Mouse (Mus musculus): ENCODE data around the gene Fibp. TPM values are rescaled to one million over a fixed set of nuclear protein-coding genes. Genes with fewer than 3 reads are reported as not detected.

Gene Fibp
- polyA plus RNA-seq, 1 experiment, result 99.5 TPM

- no peak for TF ChIP-seq POLR2A (IDR thresholded peaks at IDR 0.05; ENCODE audit: low read depth, low read length)
- no peak for TF ChIP-seq CTCF (conservative IDR thresholded peaks at IDR 0.05; ENCODE audit: insufficient read depth, insufficient read length, low read depth, low read length)
- no peak overlapping the region for H3K4me3 ChIP-seq (ENCODE audit: insufficient read depth, low read depth, low read length)
- no peaks in the 10 kb centered on the region for H3K36me3 ChIP-seq (ENCODE audit: control insufficient read depth, insufficient read depth, low read length)
- DNase-seq, result no peak
- no peak overlapping the region for H3K27ac ChIP-seq (ENCODE audit: insufficient read depth, low read depth, low read length)
- H3K27me3 ChIP-seq (replicated peaks; ENCODE audit: control insufficient read depth, insufficient read depth, low read length), result no peaks in the 10 kb centered on the region
- 90% methylated on average over 10 of the region's 10 CpGs for WGBS
- no peaks in the 10 kb centered on the region for H3K4me1 ChIP-seq (ENCODE audit: control insufficient read depth, insufficient read depth, low read length)
Measured at GRCm38 (mm10) chr19:5481398-5481797, 21.0 kb downstream of the Fibp start.

DNA sequence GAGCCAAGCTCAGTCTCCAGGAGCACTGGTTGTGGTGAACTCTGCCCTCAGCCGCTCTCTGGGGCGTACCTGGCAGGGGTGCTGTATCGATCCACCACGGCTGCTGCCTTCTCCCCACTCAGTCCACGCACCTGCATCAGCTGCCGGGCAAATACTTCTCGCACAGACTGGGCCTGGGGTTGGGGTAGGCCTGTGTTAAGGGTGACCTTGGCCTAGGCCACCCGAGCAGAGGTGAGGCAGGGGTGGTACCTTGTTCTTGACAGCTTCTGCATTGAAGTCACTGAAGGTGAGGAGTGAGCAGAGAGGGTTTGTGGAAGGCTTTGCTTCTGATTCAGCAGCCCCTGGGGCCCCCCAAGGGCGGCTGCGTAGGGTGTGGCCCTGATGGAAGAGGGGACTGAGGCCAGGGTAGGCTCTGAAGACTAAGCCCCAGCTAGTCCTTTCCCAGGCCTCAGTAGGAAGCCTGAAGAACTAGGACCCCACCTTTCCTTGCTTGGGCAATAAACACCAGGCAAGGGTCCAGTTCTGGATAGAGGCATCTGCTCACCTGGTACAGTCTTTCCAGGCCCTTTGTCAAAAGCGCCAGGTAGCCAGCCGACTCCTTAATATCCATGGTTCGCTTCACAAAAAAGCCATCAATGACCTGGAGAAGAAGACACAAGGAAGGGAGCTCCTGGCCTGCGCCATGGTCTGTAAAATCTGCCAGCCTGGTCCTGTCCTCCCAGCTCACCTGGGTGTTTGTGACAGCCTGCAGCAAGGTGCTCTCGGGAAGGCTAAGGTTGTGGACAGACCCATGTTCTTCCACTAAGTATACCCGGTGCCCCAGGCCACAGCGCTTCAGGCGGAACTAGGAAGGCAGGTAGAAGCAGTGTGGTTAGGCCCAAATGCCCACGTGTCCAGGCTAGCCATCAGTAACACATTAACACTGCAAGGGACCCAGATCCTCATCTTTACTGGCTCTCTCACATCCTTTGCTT, 23.3 kb downstream of the Fibp start:
- 79% methylated on average over 19 of the region's 19 CpGs for WGBS
- H3K27me3 ChIP-seq (replicated peaks; ENCODE audit: control insufficient read depth, insufficient read depth, low read length), result no peaks in the 10 kb centered on the region
- DNase-seq, result no peak

GRCm38 (mm10) chr19:5484496-5484895, 24.1 kb downstream of the Fibp start:
- Histone ChIP-seq H3K4me1 (ENCODE audit: control insufficient read depth, insufficient read depth, low read length) (peaks cover 5% of the 10 kb centered on the region; the same call in 1 of the 2 replicates), H3K27me3 (replicated peaks; ENCODE audit: control insufficient read depth, insufficient read depth, low read length) (no peaks in the 10 kb centered on the region), H3K4me3 (ENCODE audit: insufficient read depth, low read depth, low read length) (no peak overlapping the region), H3K27ac (ENCODE audit: insufficient read depth, low read depth, low read length) (no peak overlapping the region), H3K36me3 (ENCODE audit: control insufficient read depth, insufficient read depth, low read length) (no peaks in the 10 kb centered on the region)
- no peak for DNase-seq
- TF ChIP-seq CTCF (conservative IDR thresholded peaks at IDR 0.05; ENCODE audit: insufficient read depth, insufficient read length, low read depth, low read length), result no peak
- no peak for TF ChIP-seq POLR2A (IDR thresholded peaks at IDR 0.05; ENCODE audit: low read depth, low read length)
- 89% methylated on average over 5 of the region's 5 CpGs for WGBS

More for the DNA sequence above, 23.3 kb downstream of the Fibp start:
- Histone ChIP-seq H3K4me3 (ENCODE audit: insufficient read depth, low read depth, low read length) (no peak overlapping the region), H3K36me3 (ENCODE audit: control insufficient read depth, insufficient read depth, low read length) (no peaks in the 10 kb centered on the region), H3K4me1 (ENCODE audit: control insufficient read depth, insufficient read depth, low read length) (peaks cover 3% of the 10 kb centered on the region; the same call in 1 of the 2 replicates), H3K27ac (ENCODE audit: insufficient read depth, low read depth, low read length) (no peak overlapping the region)
- TF ChIP-seq POLR2A (IDR thresholded peaks at IDR 0.05; ENCODE audit: low read depth, low read length) (no peak), CTCF (conservative IDR thresholded peaks at IDR 0.05; ENCODE audit: insufficient read depth, insufficient read length, low read depth, low read length) (no peak)

GRCm38 (mm10) chr19:5485371-5485770, 25.0 kb downstream of the Fibp start:
- Histone ChIP-seq H3K36me3 (ENCODE audit: control insufficient read depth, insufficient read depth, low read length) (no peaks in the 10 kb centered on the region), H3K27me3 (replicated peaks; ENCODE audit: control insufficient read depth, insufficient read depth, low read length) (no peaks in the 10 kb centered on the region), H3K4me1 (ENCODE audit: control insufficient read depth, insufficient read depth, low read length) (peaks cover 5% of the 10 kb centered on the region; the same call in 1 of the 2 replicates), H3K4me3 (ENCODE audit: insufficient read depth, low read depth, low read length) (no peak overlapping the region), H3K27ac (ENCODE audit: insufficient read depth, low read depth, low read length) (no peak overlapping the region)
- 92% methylated on average over 8 of the region's 8 CpGs for WGBS
- no peak for TF ChIP-seq CTCF (conservative IDR thresholded peaks at IDR 0.05; ENCODE audit: insufficient read depth, insufficient read length, low read depth, low read length)
- no peak for TF ChIP-seq POLR2A (IDR thresholded peaks at IDR 0.05; ENCODE audit: low read depth, low read length)
- DNase-seq, result no peak

- 95% methylated on average over 7 of the region's 7 CpGs for WGBS
- no peak for TF ChIP-seq CTCF (conservative IDR thresholded peaks at IDR 0.05; ENCODE audit: insufficient read depth, insufficient read length, low read depth, low read length)
- no peaks in the 10 kb centered on the region for H3K27me3 ChIP-seq (replicated peaks; ENCODE audit: control insufficient read depth, insufficient read depth, low read length)
- H3K4me1 ChIP-seq (ENCODE audit: control insufficient read depth, insufficient read depth, low read length), result peaks cover 5% of the 10 kb centered on the region; the same call in 1 of the 2 replicates
- no peaks in the 10 kb centered on the region for H3K36me3 ChIP-seq (ENCODE audit: control insufficient read depth, insufficient read depth, low read length)
- DNase-seq, result no peak
- H3K4me3 ChIP-seq (ENCODE audit: insufficient read depth, low read depth, low read length), result no peak overlapping the region
- H3K27ac ChIP-seq (ENCODE audit: insufficient read depth, low read depth, low read length), result no peak overlapping the region
Measured at GRCm38 (mm10) chr19:5485821-5486220, 25.4 kb downstream of the Fibp start.

- Histone ChIP-seq H3K4me1 (ENCODE audit: control insufficient read depth, insufficient read depth, low read length) (peaks cover 5% of the 10 kb centered on the region; the same call in 1 of the 2 replicates), H3K4me3 (ENCODE audit: insufficient read depth, low read depth, low read length) (no peak overlapping the region), H3K36me3 (ENCODE audit: control insufficient read depth, insufficient read depth, low read length) (no peaks in the 10 kb centered on the region), H3K27me3 (replicated peaks; ENCODE audit: control insufficient read depth, insufficient read depth, low read length) (no peaks in the 10 kb centered on the region), H3K27ac (ENCODE audit: insufficient read depth, low read depth, low read length) (no peak overlapping the region)
- no peak for TF ChIP-seq POLR2A (IDR thresholded peaks at IDR 0.05; ENCODE audit: low read depth, low read length)
- no peak for TF ChIP-seq CTCF (conservative IDR thresholded peaks at IDR 0.05; ENCODE audit: insufficient read depth, insufficient read length, low read depth, low read length)
- DNase-seq, result no peak
- WGBS, result 74% methylated on average over 8 of the region's 8 CpGs
Measured at GRCm38 (mm10) chr19:5486286-5486685, 25.9 kb downstream of the Fibp start.

DNA sequence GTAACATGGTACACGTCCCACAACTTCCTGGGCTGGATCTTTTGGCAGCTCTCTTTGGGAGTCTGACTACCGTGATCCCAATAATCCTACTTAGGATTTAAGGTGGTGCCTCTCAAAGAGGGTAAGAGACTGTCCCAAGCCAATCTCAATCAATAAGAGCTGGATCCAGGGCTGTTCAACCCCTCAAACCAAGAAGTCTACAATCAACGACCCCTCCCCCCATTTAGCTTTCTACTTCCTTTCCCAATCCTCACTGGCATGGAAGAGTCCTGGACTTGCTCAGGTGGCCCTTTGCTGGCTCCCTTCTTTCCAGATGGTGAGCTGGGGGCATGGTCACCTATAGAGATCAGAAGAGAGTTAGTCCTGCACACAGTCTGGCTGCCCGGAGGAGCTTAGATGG, 26.4 kb downstream of the Fibp start:
- no peaks in the 10 kb centered on the region for H3K36me3 ChIP-seq (ENCODE audit: control insufficient read depth, insufficient read depth, low read length)
- H3K4me1 ChIP-seq (ENCODE audit: control insufficient read depth, insufficient read depth, low read length), result peaks cover 5% of the 10 kb centered on the region; the same call in 1 of the 2 replicates
- 80% methylated on average over 4 of the region's 4 CpGs for WGBS
- H3K27me3 ChIP-seq (replicated peaks; ENCODE audit: control insufficient read depth, insufficient read depth, low read length), result no peaks in the 10 kb centered on the region
- no peak overlapping the region for H3K27ac ChIP-seq (ENCODE audit: insufficient read depth, low read depth, low read length)
- TF ChIP-seq CTCF (conservative IDR thresholded peaks at IDR 0.05; ENCODE audit: insufficient read depth, insufficient read length, low read depth, low read length) (no peak), POLR2A (IDR thresholded peaks at IDR 0.05; ENCODE audit: low read depth, low read length) (no peak)
- H3K4me3 ChIP-seq (ENCODE audit: insufficient read depth, low read depth, low read length), result no peak overlapping the region
- no peak for DNase-seq
